ENCODE assay signal across 14 mouse cellular contexts in genomic region chr11:5869331-5869730, GRCm38 (mm10). TPM values are rescaled to one million over a fixed set of nuclear protein-coding genes. Genes with fewer than 3 reads are reported as not detected.
"Had no signal": no experiment of that assay in that cellular context is flagged by ENCODE, and none has a peak within 500 bp of the region (broad histone marks: within the 10 kb centered on the region; RNA-seq: fewer than 3 reads in every experiment).

No protein-coding gene starts in this region.

- H3K27ac ChIP-seq: liver, embryonic 15.5 days; neural tube, embryonic 15.5 days had no signal

- H3K9me3 ChIP-seq: liver, embryonic 15.5 days; neural tube, embryonic 15.5 days had no signal

- H3K4me1 ChIP-seq: liver, embryonic 15.5 days; neural tube, embryonic 15.5 days had no signal

- H3K27me3 ChIP-seq: neural tube, embryonic 15.5 days had no signal

- H3K4me2 ChIP-seq: liver, embryonic 11.5 days; liver, embryonic 15.5 days; neural tube, embryonic 15.5 days had no signal

- DNase-seq: kidney, postnatal 14 days; left cerebral cortex, postnatal 4 days; lung, adult 2 months; lung, postnatal 36 days; midbrain, embryonic 14.5 days; right cerebral cortex, postnatal 4 days; spleen, adult 18-20 months; thymus, adult 18-20 months; thymus, postnatal 14 days had no signal

- H3K4me3 ChIP-seq: liver, embryonic 15.5 days; myocyte; neural tube, embryonic 15.5 days had no signal

- H3K9ac ChIP-seq: liver, embryonic 15.5 days; neural tube, embryonic 15.5 days had no signal

- ATAC-seq: lung, postnatal 0 days had no signal

RNA-seq across cellular contexts. Expression of gene Myl7, which starts 29.3 kb away (rescaled TPM):
- polyA plus RNA-seq: midbrain, embryonic 14.5 days; myocyte had no signal
